Mouse (Mus musculus) layer of hippocampus, adult 18-20 months (tissue): Measurements from ENCODE around the gene Ablim1. TPM values are rescaled to one million over a fixed set of nuclear protein-coding genes. Genes with fewer than 3 reads are reported as not detected.
A peak's percentile ranks its signal among the peaks of the same experiment; 100 is the strongest.

Source experiments
- DNase-seq, 2 experiments: peaks; one replicate each; pipeline ENCODE4 v3.0.0; 2022; ENCODE audit warnings: low spot score in 2 of 2
- total RNA-seq, 2 experiments: library from RNA; stranded (reverse); gene quantifications; 2 replicates each; pipeline ENCODE4 v1.2.3; 2021

The Ablim1 gene
- total RNA-seq, 2 experiments from 2014 or later, result 73.4 to 75.7 TPM

- no peak for DNase-seq
These were observed 48.2 kb downstream of the Ablim1 start for GRCm38 (mm10) chr19:57266374-57267085.

GRCm38 (mm10) chr19:57264296-57264947 lies 50.3 kb downstream of the Ablim1 start:
- no peak for DNase-seq

GRCm38 (mm10) chr19:57257801-57258200 lies 56.9 kb downstream of the Ablim1 start:
- DNase-seq, result no peak

GRCm38 (mm10) chr19:57256666-57257065 lies 58.1 kb downstream of the Ablim1 start:
- DNase-seq, result no peak

DNA sequence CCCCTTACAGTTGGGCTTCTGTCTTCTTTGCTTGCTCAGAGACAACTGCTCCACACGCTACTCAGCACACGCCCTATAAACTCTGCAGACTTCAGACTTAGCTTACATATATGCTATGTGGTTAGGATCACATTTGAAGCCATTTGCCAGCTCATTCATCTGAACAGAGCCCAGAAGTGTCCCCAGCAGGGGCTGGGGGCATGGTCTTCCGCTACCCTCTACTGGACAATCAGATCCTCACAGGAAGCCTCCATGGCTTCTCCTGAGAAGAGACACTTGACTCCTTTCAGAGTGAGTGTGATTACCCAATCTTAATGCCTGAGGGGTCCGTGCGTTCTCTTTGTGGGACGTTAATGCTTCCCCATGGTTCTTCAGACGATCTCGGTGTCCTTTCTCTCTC lies 59.6 kb downstream of the Ablim1 start:
- no peak for DNase-seq

GRCm38 (mm10) chr19:57252692-57253448 lies 61.8 kb downstream of the Ablim1 start:
- DNase-seq, result no peak

DNA sequence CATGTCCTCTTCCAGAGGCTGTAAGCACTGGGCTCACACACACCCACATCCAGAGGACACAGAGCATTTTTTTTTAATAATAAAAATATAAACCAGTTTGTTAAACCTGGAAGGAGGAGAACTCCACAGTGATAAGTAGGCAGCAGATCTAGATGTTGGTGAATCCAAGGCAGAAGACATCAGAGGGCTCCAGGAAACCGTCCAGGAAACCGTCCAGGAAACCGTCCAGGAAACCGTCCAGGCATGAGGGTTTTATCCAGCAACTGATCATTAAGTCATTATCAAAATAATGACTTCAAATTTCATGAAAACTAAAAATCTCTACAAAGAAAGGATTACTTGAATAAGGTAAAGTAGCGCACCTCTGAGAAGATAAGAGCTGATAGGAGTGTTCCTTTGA lies 65.9 kb downstream of the Ablim1 start:
- no peak for DNase-seq

DNA sequence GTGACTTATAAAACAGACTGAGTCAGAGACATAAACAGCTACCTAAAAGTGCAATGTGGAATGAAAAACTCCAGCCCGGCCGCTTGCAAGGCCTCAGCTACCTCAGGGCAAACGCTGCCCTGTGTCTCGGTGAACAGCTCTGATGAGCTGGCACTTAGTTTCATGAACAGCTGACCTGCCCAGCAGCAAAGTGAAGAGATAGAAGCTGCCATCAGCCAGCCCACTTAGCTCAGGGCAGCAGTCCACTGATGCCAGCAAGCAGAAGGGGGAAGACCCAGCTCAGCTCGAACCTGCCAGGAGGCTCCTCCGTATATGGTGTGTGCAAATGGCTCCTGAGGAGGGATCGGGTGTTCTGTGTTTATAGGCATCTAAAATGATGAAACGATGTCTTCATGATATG lies 67.5 kb downstream of the Ablim1 start:
- no peak for DNase-seq

GRCm38 (mm10) chr19:57244281-57244680 lies 70.4 kb downstream of the Ablim1 start:
- DNase-seq, result no peak

DNA sequence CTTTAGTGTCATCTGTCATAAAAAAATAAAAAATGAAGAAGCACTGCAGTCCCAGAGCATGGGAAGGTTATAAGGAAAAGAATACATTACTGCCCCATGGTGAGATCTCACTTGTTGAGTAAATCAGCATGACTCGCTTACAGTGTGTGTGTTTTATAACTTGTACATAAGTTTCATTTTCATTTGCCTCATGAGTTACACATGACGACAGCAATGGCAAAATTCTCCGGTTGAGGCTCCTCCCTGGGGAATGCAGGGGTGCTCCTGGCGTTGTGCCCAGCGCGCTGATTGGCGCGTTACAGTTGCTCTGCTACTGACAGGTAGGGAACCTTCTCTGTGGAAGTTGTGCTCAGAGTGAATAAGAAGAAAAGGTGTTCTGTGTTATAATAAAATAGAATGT lies 71.1 kb downstream of the Ablim1 start:
- DNase-seq, result no peak

DNA sequence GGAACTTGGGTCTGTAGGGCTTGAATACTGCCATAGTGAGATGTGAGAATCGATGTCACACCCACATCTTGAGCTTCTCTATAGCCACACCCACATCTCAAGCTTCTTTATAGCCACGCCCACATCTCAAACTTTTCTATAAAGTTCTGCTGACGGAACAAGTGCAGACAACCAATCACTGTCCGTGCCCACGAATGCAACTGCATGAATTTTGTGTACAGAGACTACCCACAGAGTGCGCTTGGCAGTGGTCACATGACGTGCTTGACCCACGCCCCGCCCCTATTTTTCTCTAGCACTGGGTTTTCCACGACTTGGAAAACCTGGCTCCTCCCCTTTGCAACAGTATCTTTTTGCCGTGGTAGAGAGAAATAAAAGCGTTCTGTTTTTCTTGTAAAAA lies 71.5 kb downstream of the Ablim1 start:
- DNase-seq, result no peak

GRCm38 (mm10) chr19:57241363-57242192 lies 73.1 kb downstream of the Ablim1 start:
- DNase-seq, result no peak

DNA sequence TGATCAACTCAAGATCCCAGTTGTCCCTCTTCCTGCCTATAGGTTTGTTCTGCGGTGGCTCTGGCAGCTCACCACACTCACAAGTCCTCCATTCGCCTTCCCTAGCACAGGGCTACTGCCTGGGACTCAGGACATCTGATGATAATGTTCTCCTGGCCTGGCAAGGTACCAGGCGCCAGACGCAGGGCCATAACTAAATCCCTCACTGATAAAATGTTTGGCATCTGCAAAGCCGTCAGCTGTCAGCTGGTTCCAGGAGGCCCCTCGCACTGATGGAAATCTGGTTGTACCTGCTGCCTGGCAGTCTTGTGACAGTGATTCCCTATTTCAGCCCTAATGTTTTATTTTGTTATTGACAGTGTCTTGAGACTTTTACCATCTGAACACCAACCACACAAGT lies 74.5 kb downstream of the Ablim1 start:
- DNase-seq, result no peak

DNA sequence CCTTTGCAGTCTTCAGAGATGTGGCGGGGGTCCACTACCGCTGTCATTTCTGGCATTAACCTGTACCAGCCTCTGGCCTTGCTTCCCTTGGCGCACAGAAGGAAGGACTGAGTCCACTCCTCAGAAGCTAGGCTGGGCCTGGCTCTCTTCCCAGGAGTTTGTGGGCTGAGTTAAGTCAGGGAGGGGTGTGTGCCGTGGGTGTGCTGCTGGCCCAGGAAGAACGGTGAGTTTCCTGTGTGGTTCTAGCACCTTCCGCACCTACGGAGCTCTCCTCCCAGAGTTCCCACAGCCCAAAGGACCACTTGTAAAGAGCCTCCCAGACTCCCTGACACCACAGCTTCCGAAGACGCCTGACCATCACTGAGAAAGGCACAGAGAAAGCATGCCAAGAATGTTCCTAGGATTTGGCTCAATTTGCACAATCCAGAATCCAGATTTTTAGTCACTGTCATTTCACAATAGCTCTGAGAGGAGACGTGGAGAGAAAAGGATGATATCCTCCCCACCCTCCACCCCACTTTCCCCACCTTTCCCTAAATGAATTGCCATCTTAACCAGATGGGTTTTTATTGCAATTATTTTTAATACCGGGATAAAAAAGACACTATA lies 75.4 kb downstream of the Ablim1 start:
- peak; percentile 39 to 69 for DNase-seq

GRCm38 (mm10) chr19:57238461-57238860 lies 76.3 kb downstream of the Ablim1 start:
- DNase-seq, result no peak

- DNase-seq, result no peak
These were observed 77.2 kb downstream of the Ablim1 start for GRCm38 (mm10) chr19:57237534-57237933.

- peak in 1 of 2 experiments; percentile 13 for DNase-seq
These were observed 78.1 kb downstream of the Ablim1 start for GRCm38 (mm10) chr19:57236647-57237046.

DNA sequence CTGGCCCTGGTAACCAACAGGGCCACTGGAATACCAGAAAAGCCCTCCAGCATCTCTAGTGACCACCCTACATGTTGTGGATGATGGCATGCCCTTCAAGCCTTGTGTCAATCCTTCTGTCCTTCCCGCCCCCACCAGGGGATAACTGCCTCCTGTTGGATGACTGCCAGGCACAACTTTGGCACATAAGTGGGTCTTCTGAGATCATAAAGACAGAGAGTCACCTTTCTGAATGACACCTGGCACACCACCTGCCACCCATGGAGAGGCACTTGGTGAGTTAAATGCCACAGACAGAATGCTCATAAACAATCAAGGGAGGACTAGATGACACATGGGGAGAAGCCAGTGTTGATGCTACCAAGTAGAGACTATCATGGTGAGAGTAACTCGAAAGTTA lies 78.8 kb downstream of the Ablim1 start:
- no peak for DNase-seq

DNA sequence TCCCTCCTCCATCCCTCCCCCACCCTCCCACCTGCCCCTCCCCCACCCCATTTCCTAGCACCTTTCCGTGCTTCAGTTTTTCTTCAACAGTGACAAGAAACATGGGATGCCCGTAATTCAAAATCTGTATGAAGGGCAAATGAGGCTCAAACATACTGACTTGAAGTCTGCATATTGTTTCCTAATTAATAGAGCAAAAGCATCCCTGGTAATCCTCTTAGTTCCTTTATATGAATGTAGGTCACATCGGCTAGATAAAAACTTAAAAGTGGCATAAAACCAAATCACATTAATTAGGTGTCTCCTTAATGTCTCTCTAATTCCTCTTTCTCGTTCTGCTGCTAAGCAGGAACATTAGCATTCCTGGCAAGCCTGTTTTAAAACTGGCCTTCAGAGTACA lies 83.7 kb downstream of the Ablim1 start:
- no peak for DNase-seq

GRCm38 (mm10) chr19:57229161-57229560 lies 85.6 kb downstream of the Ablim1 start:
- DNase-seq, result no peak

DNA sequence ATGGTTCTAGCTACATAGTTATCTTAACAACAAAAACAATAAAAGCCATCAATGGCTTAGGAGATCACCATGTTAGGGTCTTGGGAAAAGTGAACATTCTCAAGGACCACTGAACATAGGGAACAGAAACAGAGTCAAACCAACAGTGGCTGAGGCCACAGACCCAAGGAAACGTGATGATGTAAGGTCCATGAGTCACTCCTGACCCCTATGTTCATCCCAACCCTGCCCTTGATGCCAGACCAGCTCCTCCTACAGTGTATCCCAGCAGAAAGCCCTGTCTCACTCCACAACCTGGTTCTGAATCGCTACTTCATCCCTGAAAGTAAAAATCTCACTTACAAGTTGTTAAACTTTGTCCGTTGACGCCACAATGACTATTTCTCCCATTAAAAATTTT lies 86.1 kb downstream of the Ablim1 start:
- no peak for DNase-seq
